Mouse (Mus musculus) kidney, postnatal 0 days (tissue): ENCODE measurements at regions not wholly inside any gene's neighbourhood (a gene's known extent, or its start where the extent isn't known, plus 50 kb on each side); places are given as distances from the start of the nearest gene placed in this dataset.

Source experiments
- ATAC-seq: fragments of 200-750 bp; cut with Nextera tagmentation; replicated peaks from 2 replicates; pipeline ENCODE4 v1.8.0; 2017; ENCODE audit warnings: low read depth, moderate number of reproducible peaks, moderate TSS enrichment, moderate library complexity; ENCODE audit not compliant: low FRiP score
- DNase-seq: peaks from one replicate; pipeline ENCODE4 v3.0.0-alpha.2; 2016; ENCODE audit warnings: low spot score
- H3K27ac ChIP-seq: fragments of 300-500 bp; sonication (generic); 2 replicates; pipeline ENCODE4 v1.5.1; 2014; ENCODE audit warnings: mild to moderate bottlenecking
- H3K27me3 ChIP-seq: fragments of 300-500 bp; sonication (generic); 2 replicates; pipeline ENCODE4 v1.6.1; 2014; ENCODE audit warnings: low read length, mixed read lengths; ENCODE audit not compliant: insufficient read depth
- H3K36me3 ChIP-seq: fragments of 300-500 bp; sonication (generic); 2 replicates; pipeline ENCODE4 v1.6.1; 2014; ENCODE audit warnings: low read length, mixed read lengths; ENCODE audit not compliant: insufficient read depth
- H3K4me1 ChIP-seq: fragments of 300-500 bp; sonication (generic); replicated peaks from 2 replicates; pipeline ENCODE4 v1.6.1; 2014; ENCODE audit warnings: antibody characterized with exemption, low read length, mixed read lengths; ENCODE audit not compliant: insufficient read depth
- H3K4me2 ChIP-seq: fragments of 300-500 bp; sonication (generic); 2 replicates; pipeline ENCODE4 v1.6.1; 2014; ENCODE audit warnings: mild to moderate bottlenecking, low read length, moderate library complexity, mixed read lengths
- H3K4me3 ChIP-seq: fragments of 300-500 bp; sonication (generic); replicated peaks from 2 replicates; pipeline ENCODE4 v1.5.1; 2014; ENCODE audit warnings: low read depth, low read length
- H3K9ac ChIP-seq: fragments of 300-500 bp; sonication (generic); 2 replicates; pipeline ENCODE4 v1.6.1; 2014; ENCODE audit warnings: low read depth, low read length
- H3K9me3 ChIP-seq: fragments of 300-500 bp; sonication (generic); replicated peaks from 2 replicates; pipeline ENCODE4 v1.6.1; 2016; ENCODE audit warnings: low read length, inconsistent platforms, mixed read lengths
- CTCF ChIP-seq: IDR thresholded peaks from 2 replicates; pipeline ENCODE4 v1.5.1; 2016; ENCODE audit warnings: antibody characterized with exemption, low read depth, mild to moderate bottlenecking, moderate library complexity
- WGBS: fragments of 180-500 bp; shearing (Covaris S2); extraction: QIAGEN DNeasy Blood & Tissue Kit; methylation state at CpG from one replicate; pipeline ENCODE4 v1.1.7; 2014; 5-methylcytosine and 5-hydroxymethylcytosine counted together

- H3K36me3 ChIP-seq: no peaks in the 10 kb centered on the region
- H3K27ac ChIP-seq: no peak overlapping the region
- 21% methylated on average over 11 of the region's 11 CpGs for WGBS
- H3K9me3 ChIP-seq: no peaks in the 10 kb centered on the region
- H3K4me2 ChIP-seq: peak overlapping the region; percentile 38
- no peak overlapping the region for H3K4me3 ChIP-seq
- no peak for TF ChIP-seq CTCF
- ATAC-seq (no peak), DNase-seq (peak; percentile 48)
- H3K27me3 ChIP-seq: no peaks in the 10 kb centered on the region
- H3K4me1 ChIP-seq: peaks cover 5% of the 10 kb centered on the region
- H3K9ac ChIP-seq: 0 out of 2 replicates have a peak overlapping the region, but pooled peaks have one; percentile 23
These were observed 137.3 kb downstream of the Rpl14 start for GRCm38 (mm10) chr9:120708507-120708906.

GRCm38 (mm10) chr9:120709146-120709655 lies 138.0 kb downstream of the Rpl14 start:
- WGBS: 56% methylated on average over 10 of the region's 10 CpGs
- Histone ChIP-seq H3K27ac (no peak overlapping the region), H3K4me3 (no peak overlapping the region), H3K9me3 (no peaks in the 10 kb centered on the region), H3K4me1 (peaks cover 5% of the 10 kb centered on the region), H3K27me3 (no peaks in the 10 kb centered on the region), H3K4me2 (peak overlapping the region; percentile 38; the same call in 1 of the 2 replicates), H3K36me3 (no peaks in the 10 kb centered on the region), H3K9ac (no peak overlapping the region)
- no peak for ATAC-seq
- no peak for DNase-seq
- no peak for TF ChIP-seq CTCF

GRCm38 (mm10) chr9:120712987-120713386 lies 141.7 kb downstream of the Rpl14 start:
- peak; percentile 38; the same call in 1 of the 2 replicates for TF ChIP-seq CTCF

GRCm38 (mm10) chr9:120715665-120716121 lies 144.4 kb downstream of the Rpl14 start:
- Histone ChIP-seq H3K36me3 (no peaks in the 10 kb centered on the region), H3K4me2 (no peak overlapping the region), H3K4me3 (no peak overlapping the region), H3K4me1 (no peaks in the 10 kb centered on the region), H3K27me3 (no peaks in the 10 kb centered on the region), H3K27ac (no peak overlapping the region), H3K9ac (no peak overlapping the region), H3K9me3 (no peaks in the 10 kb centered on the region)
- WGBS: 70% methylated on average over 7 of the region's 7 CpGs
- no peak for ATAC-seq
- no peak for TF ChIP-seq CTCF
- DNase-seq: no peak

More at GRCm38 (mm10) chr9:120712987-120713386, 141.7 kb downstream of the Rpl14 start:
- no peak overlapping the region for H3K27ac ChIP-seq
- H3K36me3 ChIP-seq: no peaks in the 10 kb centered on the region
- H3K4me2 ChIP-seq: no peak overlapping the region
- H3K27me3 ChIP-seq: no peaks in the 10 kb centered on the region
- no peak for DNase-seq
- no peak overlapping the region for H3K4me3 ChIP-seq
- no peak overlapping the region for H3K9ac ChIP-seq
- WGBS: 91% methylated on average over 2 of the region's 2 CpGs
- no peak for ATAC-seq
- H3K4me1 ChIP-seq: peaks cover 4% of the 10 kb centered on the region; the same call in 1 of the 2 replicates
- H3K9me3 ChIP-seq: no peaks in the 10 kb centered on the region

- ATAC-seq (no peak), DNase-seq (no peak)
- H3K36me3 ChIP-seq: no peaks in the 10 kb centered on the region
- no peaks in the 10 kb centered on the region for H3K27me3 ChIP-seq
- WGBS: 88% methylated on average over 3 of the region's 3 CpGs
- no peaks in the 10 kb centered on the region for H3K9me3 ChIP-seq
- H3K9ac ChIP-seq: no peak overlapping the region
- H3K27ac ChIP-seq: no peak overlapping the region
- H3K4me2 ChIP-seq: no peak overlapping the region
- H3K4me3 ChIP-seq: no peak overlapping the region
- TF ChIP-seq CTCF: no peak
- no peaks in the 10 kb centered on the region for H3K4me1 ChIP-seq
These were observed 147.6 kb downstream of the Rpl14 start for GRCm38 (mm10) chr9:120718812-120719211.

GRCm38 (mm10) chr9:120721451-120722123 lies 150.3 kb downstream of the Rpl14 start:
- ATAC-seq (no peak), DNase-seq (no peak)
- H3K36me3 ChIP-seq: no peaks in the 10 kb centered on the region
- H3K27ac ChIP-seq: no peak overlapping the region
- TF ChIP-seq CTCF: no peak
- no peaks in the 10 kb centered on the region for H3K27me3 ChIP-seq
- H3K9me3 ChIP-seq: no peaks in the 10 kb centered on the region
- H3K4me2 ChIP-seq: no peak overlapping the region
- no peaks in the 10 kb centered on the region for H3K4me1 ChIP-seq
- 84% methylated on average over 9 of the region's 9 CpGs for WGBS
- H3K4me3 ChIP-seq: no peak overlapping the region
- H3K9ac ChIP-seq: no peak overlapping the region

GRCm38 (mm10) chr9:120723026-120723425 lies 151.8 kb downstream of the Rpl14 start:
- Histone ChIP-seq H3K4me3 (no peak overlapping the region), H3K9me3 (no peaks in the 10 kb centered on the region), H3K4me1 (no peaks in the 10 kb centered on the region), H3K27me3 (no peaks in the 10 kb centered on the region), H3K4me2 (no peak overlapping the region), H3K27ac (no peak overlapping the region), H3K36me3 (no peaks in the 10 kb centered on the region), H3K9ac (no peak overlapping the region)
- 87% methylated on average over 5 of the region's 5 CpGs for WGBS
- TF ChIP-seq CTCF: no peak
- no peak for DNase-seq
- ATAC-seq: no peak
